ENCODE assay signal across 24 mouse cellular contexts in the genomic region with DNA sequence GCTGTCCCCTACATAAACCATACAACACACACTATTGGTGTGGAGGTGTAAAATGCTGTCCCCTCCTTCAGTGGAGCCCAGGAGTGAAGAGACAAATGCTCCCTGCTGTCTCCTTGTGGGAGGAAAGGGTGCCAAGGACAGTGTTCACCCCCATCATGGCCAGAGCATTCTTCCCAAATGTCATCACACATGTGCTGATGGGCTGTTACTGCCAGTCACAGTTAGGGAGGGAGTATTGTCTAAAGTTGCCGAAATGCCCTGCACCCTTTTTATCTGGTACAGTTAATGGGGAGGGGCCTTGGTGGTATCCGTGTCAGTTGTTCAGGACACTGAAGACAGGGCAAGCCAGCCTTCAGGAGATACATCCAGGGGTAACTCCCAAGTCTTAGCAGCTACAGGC. TPM values are rescaled to one million over a fixed set of nuclear protein-coding genes. Genes with fewer than 3 reads are reported as not detected.
DNase-seq lines count a peak whose midpoint lies in the region; ATAC-seq and TF ChIP-seq lines count a peak whose summit lies in the region.
"Had no signal": no experiment of that assay in that cellular context is flagged by ENCODE, and none has a peak within 500 bp of the region (broad histone marks: within the 10 kb centered on the region; RNA-seq: fewer than 3 reads in every experiment).

No protein-coding gene starts in this region.

- no peak overlapping the region for H3K9ac ChIP-seq in lung, embryonic 14.5 days
- no peak overlapping the region for H3K9ac ChIP-seq in lung, postnatal 0 days (replicated peaks; ENCODE audit: low read depth)
- H3K9ac ChIP-seq: embryonic facial prominence, embryonic 12.5 days; embryonic facial prominence, embryonic 15.5 days; forebrain, embryonic 15.5 days; heart, embryonic 12.5 days; heart, embryonic 15.5 days; hindbrain, embryonic 13.5 days had no signal

- no peak for TF ChIP-seq POLR2A in lung, adult 2 months (IDR thresholded peaks at IDR 0.05; ENCODE audit: borderline replicate concordance, extremely low read depth, low read depth, low read length)

- no peak overlapping the region for H3K4me2 ChIP-seq in lung, embryonic 14.5 days
- no peak overlapping the region for H3K4me2 ChIP-seq in lung, postnatal 0 days (replicated peaks; ENCODE audit: low read depth, low read length)
- H3K4me2 ChIP-seq: embryonic facial prominence, embryonic 12.5 days; embryonic facial prominence, embryonic 15.5 days; forebrain, embryonic 15.5 days; heart, embryonic 12.5 days; heart, embryonic 15.5 days; hindbrain, embryonic 13.5 days had no signal

- H3K27me3 ChIP-seq in lung, embryonic 14.5 days (ENCODE audit: insufficient read depth, low read length), result no peaks in the 10 kb centered on the region
- H3K27me3 ChIP-seq in lung, postnatal 0 days (replicated peaks; ENCODE audit: insufficient read depth, low read length), result no peaks in the 10 kb centered on the region
- H3K27me3 ChIP-seq: embryonic facial prominence, embryonic 12.5 days; embryonic facial prominence, embryonic 15.5 days; forebrain, embryonic 15.5 days; heart, embryonic 12.5 days; heart, embryonic 15.5 days; hindbrain, embryonic 13.5 days had no signal

- WGBS in lung, embryonic 14.5 days, result 56% methylated on average over 2 of the region's 2 CpGs
- WGBS in lung, adult 2 months, result 68% methylated on average over 2 of the region's 2 CpGs
- WGBS in lung, postnatal 0 days, result 68% methylated on average over 2 of the region's 2 CpGs

- peak; percentile 35 to 85 for DNase-seq in adrenal gland, adult (ENCODE audit: inconsistent age in 2 of 2, low spot score in 1 of 2)
- no peak for DNase-seq in adrenal gland, postnatal 4 days (ENCODE audit: low spot score in 2 of 2)
- DNase-seq in lung, embryonic 14.5 days, result no peak
- DNase-seq in lung, adult 2 months, result no peak
- no peak for DNase-seq in lung, postnatal 0 days (ENCODE audit: low spot score)
- DNase-seq in lung, postnatal 36 days, result no peak
- no peak for DNase-seq in urinary bladder, adult 18-20 months (ENCODE audit: low spot score in 2 of 2)
- DNase-seq: cerebellum, adult 11 months; cerebellum, adult 2 months; cerebellum, adult 9-11 months; cerebellum, postnatal 25 days; gastrocnemius, postnatal 25 days; heart, adult 18-20 months; heart, postnatal 10 days; heart, postnatal 36 days had no signal

- no peaks in the 10 kb centered on the region for H3K9me3 ChIP-seq in lung, embryonic 14.5 days (ENCODE audit: low read depth, low read length)
- no peaks in the 10 kb centered on the region for H3K9me3 ChIP-seq in lung, postnatal 0 days (ENCODE audit: low read length)
- H3K9me3 ChIP-seq: embryonic facial prominence, embryonic 12.5 days; embryonic facial prominence, embryonic 15.5 days; forebrain, embryonic 15.5 days; heart, embryonic 12.5 days; heart, embryonic 15.5 days; hindbrain, embryonic 10.5 days; hindbrain, embryonic 13.5 days had no signal

- H3K27ac ChIP-seq in lung, embryonic 14.5 days (ENCODE audit: low read depth), result 0 out of 2 replicates have a peak overlapping the region, but pooled peaks have one; percentile 16
- peak overlapping the region; percentile 81 for H3K27ac ChIP-seq in lung, postnatal 0 days (ENCODE audit: low read length)
- H3K27ac ChIP-seq: embryonic facial prominence, embryonic 12.5 days; embryonic facial prominence, embryonic 15.5 days; forebrain, embryonic 15.5 days; heart, embryonic 15.5 days; hindbrain, embryonic 10.5 days; hindbrain, embryonic 13.5 days had no signal

- no peak for TF ChIP-seq CTCF in lung, embryonic 14.5 days (IDR thresholded peaks at IDR 0.05; ENCODE audit: low read depth)
- TF ChIP-seq CTCF in lung, adult 2 months (IDR thresholded peaks at IDR 0.05; ENCODE audit: insufficient read depth, low read length), result no peak
- TF ChIP-seq CTCF in lung, postnatal 0 days (IDR thresholded peaks at IDR 0.05), result no peak

- no peak for TF ChIP-seq EP300 in lung, postnatal 0 days (IDR thresholded peaks at IDR 0.05)

- 0 out of 2 replicates have a peak, but pooled peaks cover 4% of the 10 kb centered on the region for H3K36me3 ChIP-seq in lung, embryonic 14.5 days (ENCODE audit: insufficient read depth)
- H3K36me3 ChIP-seq in lung, postnatal 0 days (ENCODE audit: insufficient read depth, low read length), result no peaks in the 10 kb centered on the region
- H3K36me3 ChIP-seq: embryonic facial prominence, embryonic 12.5 days; embryonic facial prominence, embryonic 15.5 days; forebrain, embryonic 15.5 days; heart, embryonic 12.5 days; heart, embryonic 15.5 days; hindbrain, embryonic 10.5 days; hindbrain, embryonic 13.5 days had no signal

- ATAC-seq in lung, embryonic 14.5 days (ENCODE audit: insufficient read depth), result no peak
- no peak for ATAC-seq in lung, postnatal 0 days
- ATAC-seq: activated CD4-positive, CD25-positive, alpha-beta regulatory T cell, adult 4 months; forebrain, embryonic 15.5 days; hindbrain, embryonic 16.5 days had no signal

- H3K4me1 ChIP-seq in lung, embryonic 14.5 days (ENCODE audit: insufficient read depth), result no peaks in the 10 kb centered on the region
- H3K4me1 ChIP-seq in lung, adult 2 months (ENCODE audit: control insufficient read depth, insufficient read depth, low read length), result peaks cover 13% of the 10 kb centered on the region
- H3K4me1 ChIP-seq in lung, postnatal 0 days (ENCODE audit: insufficient read depth, low read depth, low read length), result peaks cover 13% of the 10 kb centered on the region; the same call in 1 of the 2 replicates
- H3K4me1 ChIP-seq: embryonic facial prominence, embryonic 12.5 days; forebrain, embryonic 15.5 days; hindbrain, embryonic 10.5 days had no signal

- no peak overlapping the region for H3K4me3 ChIP-seq in lung, embryonic 14.5 days (ENCODE audit: low read depth, low read length)
- H3K4me3 ChIP-seq in lung, adult 2 months (replicated peaks; ENCODE audit: extremely low read depth, low read depth, low read length), result no peak overlapping the region
- H3K4me3 ChIP-seq in lung, postnatal 0 days (ENCODE audit: low read depth, low read length), result no peak overlapping the region
- H3K4me3 ChIP-seq: embryonic facial prominence, embryonic 12.5 days; embryonic facial prominence, embryonic 15.5 days; forebrain, embryonic 15.5 days; heart, embryonic 12.5 days; heart, embryonic 15.5 days; hindbrain, embryonic 10.5 days; hindbrain, embryonic 13.5 days had no signal

RNA-seq across cellular contexts. Expression of a gene that starts 8.6 kb away (rescaled TPM):
- 10 to 100 TPM; 14.9 to 16.4 TPM for total RNA-seq in adrenal gland, postnatal 4 days (2021)
- 3.3 and 3.4 TPM in 2 replicates for polyA plus RNA-seq in lung, embryonic 14.5 days (2014; fragmentation: Nextera tagmentation; extraction: Ambion mirVana)
- polyA plus RNA-seq in lung, adult 2 months (2012; rRNA removed), result 5.6 and 8.6 TPM in 2 replicates
- polyA plus RNA-seq in lung, postnatal 0 days (2015; fragmentation: Nextera tagmentation; extraction: Ambion mirVana), result 3.3 and 4.2 TPM in 2 replicates

Comparison
In these comparisons a context has a peak if more than half of its experiments do, and no peak if none do; other contexts are left out.
1. DNase-seq: peak in adrenal gland, adult (2 of 2); none in adrenal gland, postnatal 4 days (0 of 2), lung, embryonic 14.5 days (single experiment), lung, adult 2 months (single experiment), lung, postnatal 0 days (single experiment), lung, postnatal 36 days (single experiment) and urinary bladder, adult 18-20 months (0 of 2).